Mouse (Mus musculus) erythroblast, embryonic 14.5 days (primary cell): Measurements from ENCODE around the gene Xaf1. TPM values are rescaled to one million over a fixed set of nuclear protein-coding genes. Genes with fewer than 3 reads are reported as not detected.
A peak's percentile ranks its signal among the peaks of the same experiment; 100 is the strongest.

Source experiments
- H3K27me3 ChIP-seq: 2 replicates; pipeline ENCODE4 v1.6.1; 2012; ENCODE audit warnings: inconsistent platforms; ENCODE audit not compliant: control insufficient read depth
- H3K36me3 ChIP-seq: 2 replicates; pipeline ENCODE4 v1.6.1; 2012; ENCODE audit warnings: mild to moderate bottlenecking, inconsistent platforms; ENCODE audit not compliant: control insufficient read depth
- H3K4me1 ChIP-seq: 2 replicates; pipeline ENCODE4 v1.6.1; 2012; ENCODE audit warnings: inconsistent platforms; ENCODE audit not compliant: control insufficient read depth
- H3K4me3 ChIP-seq: replicated peaks from 2 replicates; pipeline ENCODE3; 2012; ENCODE audit warnings: moderate library complexity, mild to moderate bottlenecking, inconsistent platforms
- H3K9me3 ChIP-seq: 2 replicates; pipeline ENCODE4 v1.6.1; 2012; ENCODE audit warnings: low read length, inconsistent platforms, mixed read lengths; ENCODE audit not compliant: control insufficient read depth
- GATA1 ChIP-seq: IDR thresholded peaks from 2 replicates; pipeline ENCODE4 v1.6.1; 2012; ENCODE audit warnings: low read length, inconsistent platforms, mixed read lengths
- TAL1 ChIP-seq: IDR thresholded peaks from 3 replicates; pipeline ENCODE4 v1.6.1; 2012; ENCODE audit warnings: low read length, inconsistent platforms, mixed read lengths
- polyA plus RNA-seq: library from polyadenylated mRNA; stranded (reverse); fragments of >175 nt; gene quantifications from 2 replicates; pipeline ENCODE4 v1.2.3, GENCODE M21; 2012

The Xaf1 gene
- polyA plus RNA-seq: not detected in 2 replicates

- Histone ChIP-seq H3K9me3 (no peaks in the 10 kb centered on the region), H3K27me3 (no peaks in the 10 kb centered on the region), H3K4me1 (no peaks in the 10 kb centered on the region; the same call in none of the 2 replicates), H3K4me3 (peak within 1 kb of the TSS; percentile 25), H3K36me3 (no peaks in the 10 kb centered on the region)
- TF ChIP-seq GATA1 (no peak), TAL1 (no peak)
These were observed at the start of gene Xaf1 for GRCm38 (mm10) chr11:72301334-72301733. Xaf1 (plus strand) TSS chr11:72301629.

- Histone ChIP-seq H3K27me3 (no peaks in the 10 kb centered on the region; the same call in 1 of the 2 replicates), H3K4me1 (no peaks in the 10 kb centered on the region), H3K9me3 (no peaks in the 10 kb centered on the region), H3K36me3 (no peaks in the 10 kb centered on the region), H3K4me3 (no peak overlapping the region)
- no peak for TF ChIP-seq TAL1
- TF ChIP-seq GATA1: no peak
These were observed 45.8 kb upstream of the Xaf1 start for GRCm38 (mm10) chr11:72255629-72256028.

- Histone ChIP-seq H3K36me3 (no peaks in the 10 kb centered on the region), H3K4me1 (no peaks in the 10 kb centered on the region), H3K4me3 (no peak overlapping the region), H3K9me3 (no peaks in the 10 kb centered on the region), H3K27me3 (no peaks in the 10 kb centered on the region; the same call in 1 of the 2 replicates)
- TF ChIP-seq TAL1 (no peak), GATA1 (no peak)
These were observed 45.0 kb upstream of the Xaf1 start for GRCm38 (mm10) chr11:72256441-72256840.

- no peaks in the 10 kb centered on the region for H3K4me1 ChIP-seq
- no peak for TF ChIP-seq GATA1
- no peak for TF ChIP-seq TAL1
- no peak overlapping the region for H3K4me3 ChIP-seq
- no peaks in the 10 kb centered on the region for H3K36me3 ChIP-seq
- no peaks in the 10 kb centered on the region for H3K9me3 ChIP-seq
- H3K27me3 ChIP-seq: peaks cover 40% of the 10 kb centered on the region
These were observed 35.9 kb upstream of the Xaf1 start for GRCm38 (mm10) chr11:72265483-72265882.

- H3K36me3 ChIP-seq: no peaks in the 10 kb centered on the region
- peaks cover 40% of the 10 kb centered on the region for H3K27me3 ChIP-seq
- H3K4me3 ChIP-seq: no peak overlapping the region
- H3K9me3 ChIP-seq: no peaks in the 10 kb centered on the region
- TF ChIP-seq TAL1: no peak
- no peak for TF ChIP-seq GATA1
- no peaks in the 10 kb centered on the region for H3K4me1 ChIP-seq
These were observed 35.0 kb upstream of the Xaf1 start for GRCm38 (mm10) chr11:72266207-72266959.

- H3K27me3 ChIP-seq: peaks cover 40% of the 10 kb centered on the region
- H3K9me3 ChIP-seq: no peaks in the 10 kb centered on the region
- no peaks in the 10 kb centered on the region for H3K4me1 ChIP-seq
- no peaks in the 10 kb centered on the region for H3K36me3 ChIP-seq
- H3K4me3 ChIP-seq: no peak within 1 kb of the TSS
- TF ChIP-seq TAL1 (no peak), GATA1 (no peak)
These were observed 34.4 kb upstream of the Xaf1 start, which contains the start of gene Slc13a5 for GRCm38 (mm10) chr11:72266960-72267560. Slc13a5 (minus strand) TSS chr11:72267222.

- no peak overlapping the region for H3K4me3 ChIP-seq
- no peaks in the 10 kb centered on the region for H3K4me1 ChIP-seq
- no peaks in the 10 kb centered on the region for H3K9me3 ChIP-seq
- no peaks in the 10 kb centered on the region for H3K36me3 ChIP-seq
- H3K27me3 ChIP-seq: peaks cover 13% of the 10 kb centered on the region
- no peak for TF ChIP-seq GATA1
- no peak for TF ChIP-seq TAL1
These were observed 29.7 kb upstream of the Xaf1 start for GRCm38 (mm10) chr11:72271761-72272160.

GRCm38 (mm10) chr11:72273341-72273740, 28.1 kb upstream of the Xaf1 start:
- Histone ChIP-seq H3K36me3 (no peaks in the 10 kb centered on the region), H3K27me3 (0 out of 2 replicates have a peak, but pooled peaks cover 2% of the 10 kb centered on the region)
- TF ChIP-seq GATA1 (no peak), TAL1 (no peak)

GRCm38 (mm10) chr11:72281143-72281851, 20.1 kb upstream of the Xaf1 start:
- H3K27me3 ChIP-seq: no peaks in the 10 kb centered on the region
- no peak for TF ChIP-seq GATA1
- TF ChIP-seq TAL1: no peak
- no peaks in the 10 kb centered on the region for H3K9me3 ChIP-seq
- no peak overlapping the region for H3K4me3 ChIP-seq
- H3K4me1 ChIP-seq: no peaks in the 10 kb centered on the region
- H3K36me3 ChIP-seq: no peaks in the 10 kb centered on the region

More at GRCm38 (mm10) chr11:72273341-72273740, 28.1 kb upstream of the Xaf1 start:
- Histone ChIP-seq H3K4me3 (no peak overlapping the region), H3K9me3 (no peaks in the 10 kb centered on the region), H3K4me1 (no peaks in the 10 kb centered on the region)
